Mouse (Mus musculus) neural tube, embryonic 12.5 days (tissue): ENCODE data around the gene Apoh. TPM values are rescaled to one million over a fixed set of nuclear protein-coding genes. Genes with fewer than 3 reads are reported as not detected.

Source experiments
- ATAC-seq: fragments of 200-750 bp; cut with Nextera tagmentation; 2 replicates; pipeline ENCODE4 v1.8.0; 2017; ENCODE audit warnings: low read depth, mild to moderate bottlenecking, moderate TSS enrichment, moderate library complexity; ENCODE audit not compliant: low FRiP score
- H3K27ac ChIP-seq: fragments of 300-500 bp; sonication (generic); 2 replicates; pipeline ENCODE4 v1.5.1; 2016
- H3K27me3 ChIP-seq: fragments of 300-500 bp; sonication (generic); replicated peaks from 2 replicates; pipeline ENCODE4 v1.6.1; 2016; ENCODE audit warnings: mild to moderate bottlenecking
- H3K36me3 ChIP-seq: fragments of 300-500 bp; sonication (generic); 2 replicates; pipeline ENCODE4 v1.6.1; 2016; ENCODE audit warnings: mild to moderate bottlenecking
- H3K4me1 ChIP-seq: fragments of 300-500 bp; sonication (generic); 2 replicates; pipeline ENCODE4 v1.6.1; 2016
- H3K4me2 ChIP-seq: fragments of 300-500 bp; sonication (generic); replicated peaks from 2 replicates; pipeline ENCODE4 v1.6.1; 2016; ENCODE audit warnings: mild to moderate bottlenecking
- H3K4me3 ChIP-seq: fragments of 300-500 bp; sonication (generic); 2 replicates; pipeline ENCODE4 v1.5.1; 2016
- H3K9ac ChIP-seq: fragments of 300-500 bp; sonication (generic); 2 replicates; pipeline ENCODE4 v1.6.1; 2016; ENCODE audit warnings: mild to moderate bottlenecking
- H3K9me3 ChIP-seq: fragments of 300-500 bp; sonication (generic); 2 replicates; pipeline ENCODE4 v1.6.1; 2016; ENCODE audit warnings: mild to moderate bottlenecking
- WGBS: fragments of 180-500 bp; shearing (Covaris S2); methylation state at CpG from one replicate; pipeline ENCODE4 v1.1.7; 2016; 5-methylcytosine and 5-hydroxymethylcytosine counted together
- polyA plus RNA-seq: library from polyadenylated mRNA; unstranded; fragments of >200 nt; fragmentation: Nextera tagmentation; extraction: Ambion mirVana; gene quantifications from 2 replicates; pipeline ENCODE4 v1.2.1, GENCODE M21; 2016

Apoh gene
- polyA plus RNA-seq, 1 experiment from 2014 or later, result not detected

GRCm38 (mm10) chr11:108335536-108335935 is 7.6 kb upstream of the Apoh start:
- no peak overlapping the region for H3K9ac ChIP-seq
- H3K4me3 ChIP-seq, result no peak overlapping the region
- no peaks in the 10 kb centered on the region for H3K36me3 ChIP-seq
- no peak for ATAC-seq
- H3K4me2 ChIP-seq, result no peak overlapping the region
- H3K27ac ChIP-seq, result no peak overlapping the region
- H3K4me1 ChIP-seq, result peaks cover 17% of the 10 kb centered on the region
- 93% methylated on average over 4 of the region's 4 CpGs for WGBS
- no peaks in the 10 kb centered on the region for H3K9me3 ChIP-seq
- H3K27me3 ChIP-seq, result no peaks in the 10 kb centered on the region

- ATAC-seq, result no peak
- H3K27ac ChIP-seq, result no peak overlapping the region
- H3K27me3 ChIP-seq, result no peaks in the 10 kb centered on the region
- H3K4me1 ChIP-seq, result peaks cover 17% of the 10 kb centered on the region
- H3K9me3 ChIP-seq, result no peaks in the 10 kb centered on the region
- H3K4me3 ChIP-seq, result no peak overlapping the region
- H3K9ac ChIP-seq, result no peak overlapping the region
- no peak overlapping the region for H3K4me2 ChIP-seq
- WGBS, result 49% methylated on average over 5 of the region's 5 CpGs
- no peaks in the 10 kb centered on the region for H3K36me3 ChIP-seq
Observed at GRCm38 (mm10) chr11:108336445-108336844, 6.7 kb upstream of the Apoh start.

- 88% methylated on average over 4 of the region's 4 CpGs for WGBS
Observed at GRCm38 (mm10) chr11:108340293-108340692, 2.9 kb upstream of the Apoh start.

GRCm38 (mm10) chr11:108341783-108342182 is 1.4 kb upstream of the Apoh start:
- no peak overlapping the region for H3K4me3 ChIP-seq
- no peak overlapping the region for H3K9ac ChIP-seq
- 0 out of 2 replicates have a peak, but pooled peaks cover 4% of the 10 kb centered on the region for H3K27me3 ChIP-seq
- H3K27ac ChIP-seq, result no peak overlapping the region
- H3K36me3 ChIP-seq, result no peaks in the 10 kb centered on the region
- peak overlapping the region; percentile 100 for H3K4me2 ChIP-seq
- no peak for ATAC-seq
- 55% methylated on average over 8 of the region's 8 CpGs for WGBS
- no peaks in the 10 kb centered on the region for H3K9me3 ChIP-seq
- H3K4me1 ChIP-seq, result peaks cover 20% of the 10 kb centered on the region; the same call in 1 of the 2 replicates

More at GRCm38 (mm10) chr11:108340293-108340692, 2.9 kb upstream of the Apoh start:
- Histone ChIP-seq H3K27me3 (0 out of 2 replicates have a peak, but pooled peaks cover 4% of the 10 kb centered on the region), H3K4me2 (no peak overlapping the region), H3K9ac (no peak overlapping the region), H3K27ac (no peak overlapping the region), H3K4me1 (peaks cover 20% of the 10 kb centered on the region; the same call in 1 of the 2 replicates), H3K36me3 (no peaks in the 10 kb centered on the region), H3K9me3 (no peaks in the 10 kb centered on the region), H3K4me3 (no peak overlapping the region)
- ATAC-seq, result no peak

- peak within 1 kb of the TSS; percentile 100 for H3K4me2 ChIP-seq
- no peaks in the 10 kb centered on the region for H3K36me3 ChIP-seq
- H3K4me3 ChIP-seq, result peak within 1 kb of the TSS; percentile 72
- 0 out of 2 replicates have a peak, but pooled peaks cover 4% of the 10 kb centered on the region for H3K27me3 ChIP-seq
- ATAC-seq, result peak; percentile 94
- H3K4me1 ChIP-seq, result peaks cover 20% of the 10 kb centered on the region; the same call in 1 of the 2 replicates
- under 1% methylated on average over 59 of the region's 63 CpGs for WGBS
- peak within 1 kb of the TSS; percentile 78 for H3K9ac ChIP-seq
- H3K9me3 ChIP-seq, result no peaks in the 10 kb centered on the region
- H3K27ac ChIP-seq, result peak within 1 kb of the TSS; percentile 76
Observed at GRCm38 (mm10) chr11:108343789-108344462, 772 bp downstream of the Apoh start, which contains the start of gene Prkca. TSS of gene Prkca (minus strand) at chr11:108343928.

GRCm38 (mm10) chr11:108344759-108345158 is 1.6 kb downstream of the Apoh start:
- 52% methylated on average over 8 of the region's 8 CpGs for WGBS
- H3K4me1 ChIP-seq, result peaks cover 20% of the 10 kb centered on the region; the same call in 1 of the 2 replicates
- peak overlapping the region; percentile 72 for H3K4me3 ChIP-seq
- H3K9ac ChIP-seq, result no peak overlapping the region
- H3K27me3 ChIP-seq, result 0 out of 2 replicates have a peak, but pooled peaks cover 4% of the 10 kb centered on the region
- H3K27ac ChIP-seq, result no peak overlapping the region
- H3K4me2 ChIP-seq, result peak overlapping the region; percentile 100
- H3K36me3 ChIP-seq, result no peaks in the 10 kb centered on the region
- no peaks in the 10 kb centered on the region for H3K9me3 ChIP-seq
- ATAC-seq, result no peak

- no peaks in the 10 kb centered on the region for H3K9me3 ChIP-seq
- 90% methylated on average over 2 of the region's 2 CpGs for WGBS
Observed at GRCm38 (mm10) chr11:108345321-108345720, 2.2 kb downstream of the Apoh start.

GRCm38 (mm10) chr11:108350799-108351198 is 7.6 kb downstream of the Apoh start:
- H3K36me3 ChIP-seq, result no peaks in the 10 kb centered on the region
- no peaks in the 10 kb centered on the region for H3K9me3 ChIP-seq
- no peak overlapping the region for H3K27ac ChIP-seq
- WGBS, result 84% methylated on average over 4 of the region's 4 CpGs
- ATAC-seq, result no peak
- no peak overlapping the region for H3K4me3 ChIP-seq
- H3K27me3 ChIP-seq, result no peaks in the 10 kb centered on the region
- H3K9ac ChIP-seq, result no peak overlapping the region
- H3K4me1 ChIP-seq, result no peaks in the 10 kb centered on the region
- no peak overlapping the region for H3K4me2 ChIP-seq

More at GRCm38 (mm10) chr11:108345321-108345720, 2.2 kb downstream of the Apoh start:
- Histone ChIP-seq H3K9ac (no peak overlapping the region), H3K4me3 (no peak overlapping the region), H3K27ac (no peak overlapping the region), H3K36me3 (no peaks in the 10 kb centered on the region), H3K4me1 (peaks cover 20% of the 10 kb centered on the region; the same call in 1 of the 2 replicates), H3K4me2 (no peak overlapping the region), H3K27me3 (0 out of 2 replicates have a peak, but pooled peaks cover 4% of the 10 kb centered on the region)
- no peak for ATAC-seq

- H3K4me2 ChIP-seq, result no peak overlapping the region
- H3K9me3 ChIP-seq, result no peaks in the 10 kb centered on the region
- WGBS, result 93% methylated on average over 10 of the region's 10 CpGs
- H3K36me3 ChIP-seq, result no peaks in the 10 kb centered on the region
- no peak overlapping the region for H3K27ac ChIP-seq
- H3K27me3 ChIP-seq, result no peaks in the 10 kb centered on the region
- H3K4me3 ChIP-seq, result no peak overlapping the region
- H3K4me1 ChIP-seq, result no peaks in the 10 kb centered on the region
- ATAC-seq, result no peak
- no peak overlapping the region for H3K9ac ChIP-seq
Observed at GRCm38 (mm10) chr11:108352842-108353388, 9.8 kb downstream of the Apoh start.

- no peak overlapping the region for H3K4me3 ChIP-seq
- no peak for ATAC-seq
- H3K9me3 ChIP-seq, result no peaks in the 10 kb centered on the region
- WGBS, result 86% methylated on average over 4 of the region's 4 CpGs
- no peaks in the 10 kb centered on the region for H3K4me1 ChIP-seq
- H3K9ac ChIP-seq, result no peak overlapping the region
- no peak overlapping the region for H3K27ac ChIP-seq
- H3K36me3 ChIP-seq, result no peaks in the 10 kb centered on the region
- H3K27me3 ChIP-seq, result no peaks in the 10 kb centered on the region
- H3K4me2 ChIP-seq, result no peak overlapping the region
Observed at GRCm38 (mm10) chr11:108356020-108356419, 12.9 kb downstream of the Apoh start.

- no peak overlapping the region for H3K27ac ChIP-seq
- H3K9ac ChIP-seq, result no peak overlapping the region
- no peaks in the 10 kb centered on the region for H3K4me1 ChIP-seq
- H3K36me3 ChIP-seq, result no peaks in the 10 kb centered on the region
- no peak overlapping the region for H3K4me3 ChIP-seq
- ATAC-seq, result no peak
- no peak overlapping the region for H3K4me2 ChIP-seq
- H3K9me3 ChIP-seq, result no peaks in the 10 kb centered on the region
- H3K27me3 ChIP-seq, result no peaks in the 10 kb centered on the region
- 78% methylated on average over 6 of the region's 6 CpGs for WGBS
Observed at GRCm38 (mm10) chr11:108358911-108359310, 15.8 kb downstream of the Apoh start.

GRCm38 (mm10) chr11:108360983-108361382 is 17.8 kb downstream of the Apoh start:
- Histone ChIP-seq H3K4me2 (no peak overlapping the region), H3K27ac (no peak overlapping the region), H3K9ac (no peak overlapping the region), H3K4me3 (no peak overlapping the region), H3K36me3 (no peaks in the 10 kb centered on the region), H3K27me3 (no peaks in the 10 kb centered on the region), H3K9me3 (no peaks in the 10 kb centered on the region), H3K4me1 (no peaks in the 10 kb centered on the region)
- no peak for ATAC-seq
- 92% methylated on average over 4 of the region's 4 CpGs for WGBS
